Mouse (Mus musculus) lung, adult 2 months (tissue): ENCODE measurements at regions not wholly inside any gene's neighbourhood (a gene's known extent, or its start where the extent isn't known, plus 50 kb on each side); places are given as distances from the start of the nearest gene placed in this dataset.

ENCODE experiments used
- DNase-seq: peaks from one replicate; pipeline ENCODE4 v3.0.0; 2022
- H3K4me1 ChIP-seq: fragments of 200-500 bp; 2 replicates; pipeline ENCODE4 v1.6.1; 2011; ENCODE audit warnings: low read length; ENCODE audit not compliant: control insufficient read depth, insufficient read depth
- H3K4me3 ChIP-seq: fragments of 200-500 bp; replicated peaks from 2 replicates; pipeline ENCODE3; 2011; ENCODE audit warnings: low read depth, mild to moderate bottlenecking, control low read depth, low read length; ENCODE audit errors: extremely low read depth
- CTCF ChIP-seq: fragments of 200-500 bp; IDR thresholded peaks from 2 replicates; pipeline ENCODE4 v1.5.1; 2011; ENCODE audit warnings: mild to moderate bottlenecking, low read length, control low read depth; ENCODE audit not compliant: insufficient read depth
- POLR2A ChIP-seq: fragments of 200-500 bp; IDR thresholded peaks from 2 replicates; pipeline ENCODE4 v1.6.1; 2011; ENCODE audit warnings: low read depth, mild to moderate bottlenecking, control low read depth, low read length, borderline replicate concordance; ENCODE audit errors: extremely low read depth
- WGBS: fragments of 180-500 bp; shearing (Covaris S2); methylation state at CpG from one replicate; pipeline ENCODE4 v1.1.7; 2018; 5-methylcytosine and 5-hydroxymethylcytosine counted together

- DNase-seq = no peak
- no peak overlapping the region for H3K4me3 ChIP-seq
- no peak for TF ChIP-seq POLR2A
- no peak for TF ChIP-seq CTCF
- H3K4me1 ChIP-seq = no peaks in the 10 kb centered on the region
- WGBS = 49% methylated on average over 3 of the region's 3 CpGs
Measured at GRCm38 (mm10) chr12:29100042-29100570, 348.5 kb downstream of the Eipr1 start.

DNA sequence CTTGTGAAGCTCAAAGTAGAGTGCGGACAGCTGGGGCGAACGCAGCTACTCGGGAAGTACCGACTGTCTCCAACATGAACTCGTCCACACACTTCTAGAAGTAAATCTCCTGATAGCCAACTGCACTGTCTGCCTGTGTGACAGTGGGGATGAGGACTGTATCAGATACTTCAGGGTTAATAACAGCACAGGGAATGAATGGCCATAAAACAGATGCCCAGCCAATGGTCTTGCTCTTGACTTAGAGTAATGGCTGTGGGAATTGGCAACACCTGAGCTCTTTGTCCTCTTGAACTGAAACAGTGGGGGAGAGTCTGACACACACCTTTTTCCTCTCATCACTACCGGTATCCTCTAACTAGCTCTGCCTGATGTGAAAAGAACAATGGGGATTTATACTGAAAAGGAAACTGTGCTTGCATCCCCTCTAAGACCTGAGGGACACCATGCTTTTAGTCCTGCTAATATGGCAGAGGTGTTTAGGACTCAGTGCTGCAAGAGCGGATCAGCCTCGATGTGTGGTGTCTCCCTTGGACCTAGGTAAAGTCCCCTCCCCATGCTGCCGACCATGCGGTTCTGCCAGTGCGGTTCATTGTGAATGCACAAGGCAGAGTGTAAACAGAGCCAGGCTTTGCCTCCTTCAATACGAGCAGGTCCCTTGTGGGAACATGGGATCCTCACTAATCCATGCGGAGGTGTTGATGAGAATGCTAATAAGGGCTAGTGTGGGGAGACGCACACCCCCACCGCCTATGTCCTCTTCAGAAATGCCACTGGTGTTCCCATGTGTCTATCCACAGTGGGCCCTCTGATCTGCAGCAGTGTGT lies 355.5 kb downstream of the Eipr1 start:
- WGBS = 72% methylated on average over 16 of the region's 16 CpGs
- Histone ChIP-seq H3K4me1 (no peaks in the 10 kb centered on the region), H3K4me3 (no peak overlapping the region)
- DNase-seq = no peak
- TF ChIP-seq POLR2A = no peak
- no peak for TF ChIP-seq CTCF

- H3K4me1 ChIP-seq = no peaks in the 10 kb centered on the region
- TF ChIP-seq POLR2A (no peak), CTCF (no peak)
- 63% methylated on average over 3 of the region's 3 CpGs for WGBS
- no peak overlapping the region for H3K4me3 ChIP-seq
- no peak for DNase-seq
Measured at GRCm38 (mm10) chr12:29107720-29108051, 356.1 kb downstream of the Eipr1 start.

DNA sequence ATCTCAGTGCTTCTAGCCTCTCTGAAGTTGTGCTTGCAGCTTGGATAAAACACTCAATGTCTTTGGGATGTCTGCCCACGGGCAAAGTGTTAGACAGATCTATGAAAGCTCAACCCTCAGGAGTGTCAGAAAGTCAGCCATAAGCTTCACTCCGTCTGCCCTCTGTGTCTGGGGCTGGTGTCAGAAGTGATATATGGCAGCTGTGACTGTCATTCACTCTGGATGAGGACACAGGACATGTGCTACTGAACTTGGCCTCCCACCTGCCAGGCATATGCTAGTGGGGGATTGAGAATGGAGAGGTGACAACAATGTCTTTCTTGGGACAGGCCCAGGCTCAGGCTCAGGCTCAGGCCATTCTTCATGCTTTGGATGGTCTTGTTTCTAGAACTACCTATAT lies 366.7 kb downstream of the Eipr1 start:
- TF ChIP-seq POLR2A = no peak
- no peak for TF ChIP-seq CTCF
- WGBS = 44% methylated on average over 2 of the region's 2 CpGs
- Histone ChIP-seq H3K4me3 (no peak overlapping the region), H3K4me1 (no peaks in the 10 kb centered on the region)
- no peak for DNase-seq

- DNase-seq = no peak
- 79% methylated on average over 2 of the region's 2 CpGs for WGBS
- Histone ChIP-seq H3K4me1 (no peaks in the 10 kb centered on the region), H3K4me3 (no peak overlapping the region)
- TF ChIP-seq CTCF (no peak), POLR2A (no peak)
Measured at GRCm38 (mm10) chr12:29121159-29121558, 369.6 kb downstream of the Eipr1 start.

DNA sequence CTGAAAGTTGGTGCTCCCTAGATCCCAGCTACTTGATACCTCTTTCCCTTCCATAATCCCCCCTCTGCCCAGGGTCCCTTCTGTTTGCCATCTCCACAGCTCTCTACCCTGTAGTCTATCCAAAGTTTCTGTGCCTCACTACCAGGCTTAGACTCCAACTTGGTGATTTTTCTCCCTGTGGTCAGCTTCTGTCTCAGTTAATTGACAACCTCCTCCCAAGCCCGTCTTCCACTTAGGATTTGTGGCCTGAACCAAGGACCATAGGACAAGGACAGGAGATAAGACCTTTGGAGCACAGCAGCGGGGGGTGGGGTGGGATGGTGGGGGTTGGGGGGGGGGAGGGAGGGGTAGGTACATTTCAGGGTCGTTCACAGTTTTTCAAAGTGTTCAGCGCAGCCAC lies 371.3 kb downstream of the Eipr1 start:
- no peaks in the 10 kb centered on the region for H3K4me1 ChIP-seq
- no peak for TF ChIP-seq CTCF
- no peak for TF ChIP-seq POLR2A
- no peak overlapping the region for H3K4me3 ChIP-seq
- WGBS = 70% methylated on average over 4 of the region's 4 CpGs
- no peak for DNase-seq

GRCm38 (mm10) chr12:29124079-29124668 lies 372.6 kb downstream of the Eipr1 start:
- no peaks in the 10 kb centered on the region for H3K4me1 ChIP-seq

GRCm38 (mm10) chr12:29128844-29129243 lies 377.2 kb downstream of the Eipr1 start:
- Histone ChIP-seq H3K4me1 (no peaks in the 10 kb centered on the region), H3K4me3 (no peak overlapping the region)
- DNase-seq = no peak
- 25% methylated on average over 10 of the region's 10 CpGs for WGBS
- peak; percentile 38; the same call in 1 of the 2 replicates for TF ChIP-seq CTCF
- TF ChIP-seq POLR2A = no peak

More at GRCm38 (mm10) chr12:29124079-29124668, 372.6 kb downstream of the Eipr1 start:
- TF ChIP-seq POLR2A = no peak
- TF ChIP-seq CTCF = no peak
- WGBS = 46% methylated on average over 7 of the region's 7 CpGs
- no peak for DNase-seq
- H3K4me3 ChIP-seq = no peak overlapping the region

GRCm38 (mm10) chr12:29129331-29129730 lies 377.7 kb downstream of the Eipr1 start:
- WGBS = 49% methylated on average over 4 of the region's 4 CpGs
- DNase-seq = no peak

GRCm38 (mm10) chr12:29134326-29134725 lies 382.7 kb downstream of the Eipr1 start:
- WGBS = 84% methylated on average over 2 of the region's 2 CpGs
- DNase-seq = no peak
- no peak overlapping the region for H3K4me3 ChIP-seq
- H3K4me1 ChIP-seq = no peaks in the 10 kb centered on the region
- TF ChIP-seq POLR2A (no peak), CTCF (no peak)

More at GRCm38 (mm10) chr12:29129331-29129730, 377.7 kb downstream of the Eipr1 start:
- TF ChIP-seq POLR2A = no peak
- TF ChIP-seq CTCF = no peak
- H3K4me1 ChIP-seq = no peaks in the 10 kb centered on the region
- no peak overlapping the region for H3K4me3 ChIP-seq
